Mouse (Mus musculus) neural tube, embryonic 10.5 days (tissue): ENCODE data around the gene Fam71f1.
"Not testable (repeated sequence)": the region's sequence is repeated elsewhere in the genome, so short reads cannot be mapped to it uniquely, and the experiment has no call there.

Experiments used
- DNase-seq: peaks from one replicate; pipeline ENCODE4 v3.0.0-alpha.2; 2017; ENCODE audit warnings: low spot score; ENCODE audit errors: extremely low spot score

The Fam71f1 gene

DNA sequence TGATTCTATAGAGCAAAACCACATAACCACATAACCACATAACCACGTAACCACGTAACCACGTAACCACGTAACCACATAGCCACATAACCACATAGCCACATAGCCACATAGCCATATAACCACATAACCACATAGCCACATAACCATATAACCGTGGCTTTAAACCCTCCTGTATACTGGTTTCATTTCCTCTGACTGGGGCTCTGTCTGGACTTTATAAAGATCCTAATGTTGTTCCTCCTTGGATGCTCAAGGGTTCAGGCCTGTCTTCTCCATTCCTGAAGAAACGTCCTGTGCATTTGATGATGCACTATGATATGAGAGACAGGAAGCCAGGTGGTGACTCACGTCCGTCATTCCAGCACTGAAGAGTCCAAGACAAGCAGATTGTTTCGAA is 8.0 kb downstream of the Fam71f1 start:
- DNase-seq: no peak

DNA sequence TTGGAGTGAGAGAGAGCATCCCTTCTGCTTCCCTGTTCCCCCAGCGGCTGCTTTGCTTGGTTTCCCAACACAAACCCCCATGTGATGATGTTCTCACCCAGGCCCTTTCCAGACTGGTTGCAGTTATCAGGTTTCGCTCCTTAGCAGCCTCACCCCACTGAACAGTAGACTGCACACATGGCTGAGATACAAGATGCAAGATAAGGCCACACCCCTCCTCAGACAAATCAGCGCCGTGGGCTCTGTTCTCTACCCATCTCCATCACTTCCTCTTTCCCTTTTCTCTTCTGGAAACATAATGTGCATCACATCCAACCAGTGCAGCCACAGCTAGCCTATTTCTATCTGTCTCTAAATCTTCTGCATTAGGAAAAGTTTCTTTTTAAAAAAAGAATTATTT is 10.6 kb downstream of the Fam71f1 start:
- no peak for DNase-seq

DNA sequence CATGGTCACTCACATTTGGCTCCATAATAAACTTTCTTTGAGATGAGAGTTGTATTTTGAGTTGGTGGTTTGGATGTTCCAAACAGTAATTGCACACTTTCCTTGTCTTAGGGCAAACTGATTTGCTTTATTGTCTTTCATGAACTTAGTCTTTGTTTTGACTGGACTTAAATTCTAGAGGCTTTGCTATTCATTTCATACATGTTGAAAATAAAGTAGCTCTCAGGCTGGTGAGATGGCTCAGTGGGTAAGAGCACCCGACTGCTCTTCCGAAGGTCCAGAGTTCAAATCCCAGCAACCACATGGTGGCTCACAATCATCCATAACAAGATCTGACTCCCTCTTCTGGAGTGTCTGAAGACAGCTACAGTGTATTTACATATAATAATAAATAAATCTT is 27.6 kb downstream of the Fam71f1 start:
- DNase-seq: not testable (repeated sequence)

DNA sequence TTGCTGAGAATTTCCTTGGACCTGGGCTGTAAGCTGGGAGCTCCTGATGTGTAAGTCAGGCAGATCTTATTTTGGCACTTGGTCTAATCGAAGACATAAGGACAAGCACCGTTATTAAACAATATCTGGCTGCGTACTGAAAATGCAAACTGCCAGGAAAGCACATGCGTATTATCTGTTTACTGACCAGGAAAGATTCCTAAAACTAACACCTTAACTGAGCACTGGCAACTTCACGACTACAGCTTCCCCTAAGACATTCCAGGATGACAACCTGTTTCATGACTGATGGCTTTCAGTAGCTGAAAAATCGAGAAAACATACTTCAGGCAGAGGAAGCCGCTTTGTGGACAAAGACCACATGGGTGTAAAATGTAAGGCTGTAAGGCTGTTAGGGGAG is 28.2 kb downstream of the Fam71f1 start:
- no peak for DNase-seq

DNA sequence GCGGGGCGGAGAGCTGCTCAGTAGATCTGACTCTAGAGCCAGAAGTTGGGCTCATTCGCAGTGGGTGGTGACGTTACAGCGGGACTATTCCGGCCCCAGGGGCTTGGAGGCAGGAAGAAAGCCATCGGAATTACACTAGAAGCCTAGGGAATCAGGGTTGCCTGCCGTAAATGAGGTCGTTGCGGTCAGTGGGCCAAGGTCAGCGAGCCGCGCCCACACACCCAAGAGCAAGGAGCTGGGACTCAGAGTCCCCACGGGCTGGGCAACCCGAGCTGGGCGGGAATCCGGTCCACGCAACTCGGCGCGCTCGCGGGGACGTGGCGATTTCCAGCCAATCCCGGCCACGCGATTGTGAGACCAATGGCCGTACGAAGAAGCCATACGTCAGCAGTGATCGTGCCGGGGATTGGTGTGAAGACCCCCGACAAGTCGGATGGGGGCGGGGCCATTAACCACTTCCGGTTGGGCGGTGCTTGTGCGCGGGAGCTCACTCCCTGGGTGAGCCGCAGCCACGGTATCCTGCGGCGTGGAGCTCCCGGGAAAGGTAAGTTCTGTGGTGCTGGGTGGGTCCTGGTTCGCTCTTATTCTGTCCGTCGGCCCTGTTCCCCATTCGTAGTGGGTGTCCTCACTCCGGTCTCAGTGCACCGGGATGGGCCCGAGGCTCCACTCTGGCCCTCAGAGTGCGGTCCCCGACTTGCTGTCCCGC is 28.9 kb downstream of the Fam71f1 start, which contains the start of gene Calu:
Gene Calu, plus strand, starts transcription at position 405 of the 706 bp plus-strand sequence.
- peak; percentile 100 for DNase-seq

DNA sequence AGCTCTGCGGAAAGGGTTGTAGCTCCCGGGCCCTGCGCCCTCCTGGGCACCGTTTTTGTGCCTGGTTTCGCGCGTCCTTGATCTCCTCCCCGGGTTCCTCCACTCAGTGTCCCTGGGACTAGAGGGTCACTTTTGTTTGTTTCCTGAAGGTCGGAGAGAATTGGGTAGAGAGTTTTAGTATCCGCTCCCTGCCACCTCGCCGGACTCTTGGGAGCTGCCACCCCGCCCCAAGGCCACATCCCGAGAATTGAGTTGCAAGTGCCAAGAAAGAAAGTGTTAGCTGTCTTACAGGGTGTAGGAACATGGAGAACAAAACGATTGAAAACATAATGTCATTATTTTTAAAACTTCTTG is 29.4 kb downstream of the Fam71f1 start:
- DNase-seq: no peak

DNA sequence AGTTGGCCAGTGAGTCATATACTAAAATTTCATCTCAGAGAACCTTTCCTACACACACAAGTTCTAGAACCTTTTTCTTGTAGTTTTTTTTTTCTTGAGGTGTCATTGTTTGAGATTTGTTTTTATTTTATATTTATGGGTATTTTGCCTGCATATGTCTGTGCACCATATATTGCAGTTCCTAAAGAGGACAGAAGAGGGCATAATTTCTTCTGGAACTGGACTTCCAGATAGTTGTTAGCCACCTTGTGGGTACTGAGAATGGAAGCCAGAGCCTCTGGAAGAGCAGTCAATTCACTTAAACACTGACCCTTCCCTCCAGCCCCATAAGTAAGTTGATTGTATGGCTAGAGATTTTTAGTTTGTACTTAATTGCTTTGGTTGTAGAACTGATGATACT is 32.7 kb downstream of the Fam71f1 start:
- no peak for DNase-seq

DNA sequence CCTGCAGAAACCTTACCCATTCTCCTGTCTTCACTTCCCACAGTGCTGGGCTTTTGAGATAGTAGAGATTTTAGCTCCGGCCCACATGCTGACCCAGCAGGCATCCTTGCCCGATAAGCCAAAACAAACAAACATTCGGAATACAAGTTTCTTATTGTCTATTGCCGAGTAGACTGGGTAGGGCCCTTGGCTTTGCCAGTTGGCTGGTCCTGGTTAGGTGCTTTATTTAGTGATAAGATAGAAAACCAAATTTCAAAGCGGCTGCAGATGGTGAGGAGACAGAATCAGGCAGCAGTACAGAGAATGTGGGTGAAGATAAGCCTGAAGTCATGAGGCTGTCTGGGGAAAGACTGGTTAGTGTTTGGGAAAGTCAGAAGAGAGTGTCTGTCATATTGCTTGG is 33.9 kb downstream of the Fam71f1 start:
- DNase-seq: no peak

DNA sequence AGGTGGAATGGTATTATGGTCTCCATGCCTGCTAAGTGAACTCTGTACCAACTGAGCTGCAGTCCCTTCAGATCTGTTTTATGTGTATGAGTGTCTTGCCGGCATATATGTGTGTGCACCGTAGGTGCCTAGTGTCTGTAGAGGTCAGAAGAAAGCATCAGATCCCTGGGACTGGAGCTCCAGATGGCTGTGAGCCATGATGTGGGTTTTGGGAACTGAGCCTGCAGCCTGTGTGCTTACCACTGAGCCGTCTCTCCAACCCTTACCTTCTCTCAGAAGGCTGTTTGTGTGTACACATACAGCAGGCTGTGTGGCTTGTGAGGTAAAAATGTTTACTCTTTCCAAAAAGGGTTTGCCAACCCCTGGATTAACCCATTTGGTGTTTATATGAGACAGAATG is 40.4 kb downstream of the Fam71f1 start:
- no peak for DNase-seq

DNA sequence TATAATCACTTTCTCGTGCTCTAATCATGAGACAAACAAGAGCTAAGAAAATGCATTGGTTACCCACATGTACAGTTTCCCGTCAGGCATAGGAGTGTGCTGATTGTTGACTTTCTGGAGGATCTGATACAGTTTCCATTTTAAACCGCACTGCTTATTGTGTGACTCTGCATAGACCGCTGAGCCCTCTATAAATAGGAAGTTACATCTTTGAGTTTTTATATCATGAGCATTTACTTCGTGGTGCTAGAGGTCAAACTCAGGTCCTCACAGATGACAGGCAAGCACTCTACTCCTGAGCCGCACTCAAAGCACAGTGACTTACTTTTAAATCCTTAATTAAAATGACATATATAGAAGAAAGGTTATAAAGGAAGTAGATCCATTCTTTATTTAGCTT is 41.3 kb downstream of the Fam71f1 start:
- no peak for DNase-seq

DNA sequence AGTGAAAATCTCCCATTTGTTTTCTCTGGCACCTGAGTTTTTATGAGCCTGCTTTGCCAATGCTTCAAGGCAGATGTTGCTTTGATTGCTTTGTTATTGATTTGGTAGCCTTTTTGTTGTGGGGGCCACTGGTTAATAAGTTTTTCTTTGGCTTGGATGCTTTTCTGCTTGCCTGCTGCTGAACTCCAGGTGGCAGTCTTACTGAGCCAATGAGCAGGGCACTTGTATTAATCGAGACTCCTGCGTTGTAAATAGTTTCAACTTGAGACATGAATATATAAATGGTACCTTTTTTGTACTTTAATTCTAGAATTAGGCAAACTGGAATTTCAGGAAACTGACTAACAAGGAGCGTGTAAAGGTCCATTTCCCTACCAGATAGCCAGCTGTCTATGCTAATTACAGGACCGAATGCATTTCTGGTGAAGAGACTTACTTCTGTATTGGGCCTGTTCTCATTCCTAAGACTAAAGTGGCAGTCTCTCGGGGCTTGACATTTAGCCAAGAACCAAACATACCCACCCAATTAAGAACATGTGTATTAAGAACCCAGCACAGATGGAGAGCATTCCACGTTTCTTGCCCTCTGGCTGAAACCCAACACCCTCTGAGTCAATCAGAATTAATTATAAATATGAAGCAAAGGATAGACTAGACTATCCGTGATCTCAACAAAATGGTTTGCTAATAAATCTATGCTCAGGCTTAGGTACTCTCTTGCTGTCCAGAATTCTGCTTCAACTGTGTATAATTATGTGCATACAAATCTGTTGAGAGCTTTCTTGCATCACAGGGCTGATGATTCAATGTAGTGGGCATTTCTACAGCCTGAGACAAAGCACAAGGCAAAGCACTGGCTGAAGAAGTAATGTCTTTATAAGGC is 43.5 kb downstream of the Fam71f1 start:
- no peak for DNase-seq

DNA sequence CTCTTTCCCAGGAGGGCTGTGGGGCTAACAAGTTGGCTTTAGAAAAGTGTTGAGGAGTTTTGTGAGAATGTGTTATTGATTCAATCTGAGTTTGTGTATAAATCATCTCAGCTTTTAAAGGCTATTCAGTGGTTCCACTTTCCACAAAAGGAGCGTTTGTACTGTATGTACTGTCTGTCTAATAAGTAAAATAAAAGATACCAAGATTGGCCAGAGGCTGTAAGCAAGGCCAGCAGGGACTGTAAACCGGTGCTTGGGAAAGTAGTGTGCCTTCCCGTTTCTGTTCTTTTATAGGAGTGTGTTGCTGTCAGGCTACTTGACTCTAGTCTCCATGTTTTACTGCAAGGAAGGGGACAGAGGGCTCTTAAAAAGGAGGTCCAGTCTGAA is 44.2 kb downstream of the Fam71f1 start:
- DNase-seq: no peak

DNA sequence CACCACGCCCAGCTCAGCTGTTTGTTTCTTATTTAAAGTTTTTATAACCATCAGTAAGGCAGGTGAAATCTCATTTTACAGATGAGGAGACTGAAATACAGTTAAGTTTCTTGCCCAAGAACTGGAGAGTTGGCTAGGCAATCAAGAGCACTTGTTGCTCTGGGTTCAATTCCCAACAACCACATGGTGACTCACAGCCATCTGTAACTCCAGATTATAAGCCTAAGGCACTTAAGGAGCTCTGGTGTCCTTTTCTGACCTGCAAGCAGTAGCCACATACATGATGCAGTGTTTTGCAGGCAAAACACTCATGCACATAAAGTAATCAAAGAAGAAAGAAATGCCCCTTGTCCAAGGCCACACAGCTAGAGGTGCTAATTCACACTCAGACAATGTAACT is 46.3 kb downstream of the Fam71f1 start:
- no peak for DNase-seq

DNA sequence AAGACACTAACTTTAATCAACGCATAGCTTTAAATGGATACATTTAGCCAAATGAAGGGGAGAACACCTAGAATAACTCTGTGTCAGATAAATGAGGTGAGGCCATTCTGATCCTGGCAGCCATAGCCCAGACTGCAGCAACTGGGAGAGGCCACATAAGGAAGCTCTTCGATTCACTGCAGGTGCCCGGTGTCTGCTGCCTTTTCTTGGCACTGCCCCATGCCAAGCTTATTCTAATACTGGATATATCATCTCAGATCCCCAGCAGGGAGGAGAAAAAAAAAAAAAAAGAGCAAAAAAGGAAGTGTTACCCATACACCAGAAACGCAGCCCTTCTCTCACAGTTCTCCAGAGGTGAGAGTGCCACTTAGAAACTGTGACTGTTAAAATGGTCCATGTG is 58.4 kb downstream of the Fam71f1 start:
- DNase-seq: no peak

DNA sequence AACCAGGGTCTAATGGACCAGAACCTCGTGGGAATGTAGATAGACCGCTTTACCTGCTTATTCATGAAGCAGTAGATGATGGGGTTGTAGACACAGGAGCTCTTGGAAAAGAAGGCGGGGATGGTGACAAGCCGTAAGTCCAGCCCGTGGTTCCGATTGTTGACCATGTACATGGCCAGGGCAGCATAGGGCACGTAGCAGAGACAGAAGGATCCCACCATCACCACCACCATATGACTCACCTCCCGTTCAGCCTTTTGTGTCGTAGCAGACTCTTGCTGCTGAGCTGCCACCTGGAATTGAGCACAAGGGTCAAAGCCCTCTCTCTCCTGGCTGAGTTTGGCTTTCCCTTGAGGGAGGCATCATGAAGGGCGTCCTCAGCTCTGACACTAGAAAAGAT is 59.7 kb downstream of the Fam71f1 start:
- DNase-seq: no peak

DNA sequence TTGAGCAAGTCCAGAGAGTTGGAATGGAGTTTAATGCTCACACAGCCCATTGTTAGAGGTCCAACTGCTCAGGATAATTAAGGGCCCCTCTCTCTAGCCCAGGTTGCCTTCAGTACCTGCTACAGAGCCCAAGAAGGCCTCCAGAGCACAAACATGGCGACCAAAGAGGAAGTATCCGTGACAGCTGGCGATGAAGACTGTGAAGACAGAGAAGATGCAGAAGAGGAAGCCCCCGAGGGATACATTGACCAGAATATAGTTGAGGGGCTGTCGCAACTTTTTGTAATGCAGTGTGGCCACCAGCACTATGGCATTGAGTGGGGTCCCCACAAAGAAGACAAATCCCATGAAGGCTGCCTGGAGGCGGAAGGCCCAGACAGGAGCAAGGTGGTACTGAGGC is 61.0 kb downstream of the Fam71f1 start:
- DNase-seq: no peak

DNA sequence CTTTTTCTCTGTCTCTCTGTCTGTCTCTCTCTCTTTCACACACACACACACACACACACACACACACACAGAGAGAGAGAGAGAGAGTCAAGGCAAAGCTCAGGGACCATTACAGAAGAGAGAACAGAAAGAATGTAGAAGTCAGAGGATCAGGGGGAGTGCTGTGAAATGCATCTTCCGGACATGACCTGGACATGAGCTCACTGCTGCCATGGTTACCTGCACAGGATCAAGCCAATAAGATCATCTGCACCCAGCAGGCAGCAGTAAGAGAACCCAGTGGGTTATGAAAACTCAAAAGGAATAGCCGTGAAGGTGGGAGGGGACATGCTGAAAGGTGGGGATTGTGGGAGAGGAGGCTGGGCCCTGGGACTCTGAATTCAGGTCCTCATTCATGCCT is 63.5 kb downstream of the Fam71f1 start:
- no peak for DNase-seq
